Mouse (Mus musculus) kidney, embryonic 15.5 days (tissue): ENCODE results near the gene Ank2. TPM values are rescaled to one million over a fixed set of nuclear protein-coding genes. Genes with fewer than 3 reads are reported as not detected.

Experiments used
- ATAC-seq: fragments of 200-750 bp; cut with Nextera tagmentation; replicated peaks from 2 replicates; pipeline ENCODE4 v1.8.0; 2017; ENCODE audit warnings: moderate TSS enrichment; ENCODE audit not compliant: low FRiP score
- H3K27ac ChIP-seq: fragments of 300-500 bp; sonication (generic); 2 replicates; pipeline ENCODE4 v1.5.1; 2015; ENCODE audit warnings: mild to moderate bottlenecking, inconsistent platforms
- H3K27me3 ChIP-seq: fragments of 300-500 bp; sonication (generic); 2 replicates; pipeline ENCODE4 v1.6.1; 2015; ENCODE audit warnings: inconsistent platforms
- H3K36me3 ChIP-seq: fragments of 300-500 bp; sonication (generic); 2 replicates; pipeline ENCODE4 v1.6.1; 2015; ENCODE audit warnings: inconsistent platforms
- H3K4me1 ChIP-seq: fragments of 300-500 bp; sonication (generic); 2 replicates; pipeline ENCODE4 v1.6.1; 2015; ENCODE audit warnings: inconsistent platforms
- H3K4me2 ChIP-seq: fragments of 300-500 bp; sonication (generic); 2 replicates; pipeline ENCODE4 v1.6.1; 2015; ENCODE audit warnings: moderate library complexity, mild to moderate bottlenecking, inconsistent platforms
- H3K4me3 ChIP-seq: fragments of 300-500 bp; sonication (generic); replicated peaks from 2 replicates; pipeline ENCODE4 v1.5.1; 2015; ENCODE audit warnings: mild to moderate bottlenecking, inconsistent platforms
- H3K9ac ChIP-seq: fragments of 300-500 bp; sonication (generic); 2 replicates; pipeline ENCODE4 v1.6.1; 2015; ENCODE audit warnings: mild to moderate bottlenecking, inconsistent platforms
- H3K9me3 ChIP-seq: fragments of 300-500 bp; sonication (generic); replicated peaks from 2 replicates; pipeline ENCODE4 v1.6.1; 2016; ENCODE audit warnings: inconsistent platforms
- WGBS: fragments of 180-500 bp; shearing (Covaris S2); methylation state at CpG from one replicate; pipeline ENCODE4 v1.1.7; 2015; ENCODE audit warnings: mixed read lengths; 5-methylcytosine and 5-hydroxymethylcytosine counted together
- polyA plus RNA-seq: library from polyadenylated mRNA; unstranded; fragments of >200 nt; fragmentation: Nextera tagmentation; extraction: Ambion mirVana; gene quantifications from 2 replicates; pipeline ENCODE4 v1.2.1, GENCODE M21; 2015

Gene Ank2
- polyA plus RNA-seq, 1 experiment from 2014 or later = 12.2 TPM

DNA sequence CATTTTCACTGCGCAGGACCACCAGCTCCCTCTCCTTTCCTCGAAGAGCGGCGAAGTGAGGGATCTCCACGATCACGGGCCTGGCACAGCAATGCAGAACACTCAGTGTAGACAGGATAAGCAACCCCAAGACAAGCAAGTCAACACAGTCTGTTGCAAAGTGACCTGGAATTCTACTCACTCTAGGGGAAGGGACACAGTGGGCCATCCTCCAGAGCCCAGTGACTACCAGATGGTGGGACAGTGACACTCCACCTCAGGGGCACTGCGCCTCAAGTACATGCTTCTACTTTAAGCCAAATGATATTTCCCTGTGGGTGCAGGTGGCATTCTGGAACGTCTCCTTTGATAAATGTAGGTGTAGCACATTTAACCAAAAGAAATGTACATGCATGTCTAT, 536.8 kb downstream of the Ank2 start:
- H3K27ac ChIP-seq = no peak overlapping the region
- 96% methylated on average over 8 of the region's 8 CpGs for WGBS
- ATAC-seq = no peak
- no peak overlapping the region for H3K4me3 ChIP-seq
- H3K27me3 ChIP-seq = no peaks in the 10 kb centered on the region
- no peaks in the 10 kb centered on the region for H3K4me1 ChIP-seq
- no peaks in the 10 kb centered on the region for H3K9me3 ChIP-seq
- H3K36me3 ChIP-seq = no peaks in the 10 kb centered on the region
- no peak overlapping the region for H3K9ac ChIP-seq
- H3K4me2 ChIP-seq = no peak overlapping the region

DNA sequence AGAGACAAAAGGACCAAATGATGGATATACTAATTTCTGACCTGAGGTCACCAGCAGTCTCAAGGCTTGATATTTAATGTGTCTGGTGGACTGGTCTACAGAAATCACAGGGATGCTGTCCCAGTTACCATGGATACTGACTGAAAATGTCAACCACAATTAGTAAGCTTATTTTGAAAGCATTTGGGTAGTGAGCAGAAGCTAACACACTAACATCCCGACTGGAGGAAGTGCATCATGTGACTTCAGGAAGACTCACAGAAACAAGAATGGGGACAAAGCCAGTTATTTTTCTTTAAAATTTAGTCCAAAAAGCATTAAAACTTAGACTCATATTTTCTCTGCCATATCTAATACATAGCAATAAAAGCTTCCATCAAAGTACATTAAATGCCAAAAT, 546.5 kb downstream of the Ank2 start:
- Histone ChIP-seq H3K4me1 (no peaks in the 10 kb centered on the region), H3K36me3 (no peaks in the 10 kb centered on the region), H3K9ac (no peak overlapping the region), H3K9me3 (no peaks in the 10 kb centered on the region), H3K27me3 (no peaks in the 10 kb centered on the region), H3K4me3 (no peak overlapping the region), H3K4me2 (no peak overlapping the region), H3K27ac (no peak overlapping the region)
- no peak for ATAC-seq
- WGBS = 75% methylated on average over 1 of the region's 1 CpGs

- Histone ChIP-seq H3K4me3 (no peak overlapping the region), H3K27me3 (no peaks in the 10 kb centered on the region), H3K9ac (no peak overlapping the region), H3K9me3 (no peaks in the 10 kb centered on the region), H3K36me3 (no peaks in the 10 kb centered on the region), H3K27ac (no peak overlapping the region), H3K4me1 (no peaks in the 10 kb centered on the region), H3K4me2 (no peak overlapping the region)
- no peak for ATAC-seq
- 95% methylated on average over 10 of the region's 10 CpGs for WGBS
Observed at GRCm38 (mm10) chr3:126946591-126946990, 552.6 kb downstream of the Ank2 start.

GRCm38 (mm10) chr3:126944838-126945237, 554.3 kb downstream of the Ank2 start:
- Histone ChIP-seq H3K27ac (no peak overlapping the region), H3K9me3 (no peaks in the 10 kb centered on the region)

DNA sequence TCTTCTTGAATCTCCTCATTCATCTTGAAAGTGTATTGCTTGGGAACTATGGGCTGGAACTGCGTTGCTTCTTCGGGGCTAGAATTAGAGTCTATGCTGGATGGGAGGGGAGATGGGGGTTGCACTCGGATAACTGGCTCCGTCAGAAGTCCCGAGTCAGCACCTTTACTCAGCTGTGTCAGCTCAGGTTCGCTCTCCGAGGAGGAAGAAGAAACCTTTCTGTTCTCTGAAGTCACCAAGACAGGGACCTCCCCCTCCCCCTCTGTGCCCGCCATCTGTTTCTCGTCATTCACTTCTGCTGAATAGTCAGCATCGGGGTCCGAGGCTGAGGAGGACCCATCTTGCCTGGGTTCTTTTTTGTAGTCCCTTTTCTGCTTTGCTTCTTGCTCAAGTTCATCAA, 555.1 kb downstream of the Ank2 start:
- no peaks in the 10 kb centered on the region for H3K36me3 ChIP-seq
- H3K4me3 ChIP-seq = no peak overlapping the region
- H3K9ac ChIP-seq = no peak overlapping the region
- ATAC-seq = no peak
- H3K27ac ChIP-seq = no peak overlapping the region
- no peak overlapping the region for H3K4me2 ChIP-seq
- WGBS = 68% methylated on average over 11 of the region's 11 CpGs
- no peaks in the 10 kb centered on the region for H3K4me1 ChIP-seq
- H3K9me3 ChIP-seq = no peaks in the 10 kb centered on the region
- no peaks in the 10 kb centered on the region for H3K27me3 ChIP-seq

More at GRCm38 (mm10) chr3:126944838-126945237, 554.3 kb downstream of the Ank2 start:
- 55% methylated on average over 4 of the region's 4 CpGs for WGBS
- ATAC-seq = 0 out of 2 replicates have a peak, but pooled peaks have one; percentile 22
- Histone ChIP-seq H3K4me1 (no peaks in the 10 kb centered on the region), H3K4me2 (no peak overlapping the region), H3K36me3 (no peaks in the 10 kb centered on the region), H3K9ac (no peak overlapping the region), H3K4me3 (no peak overlapping the region), H3K27me3 (no peaks in the 10 kb centered on the region)

DNA sequence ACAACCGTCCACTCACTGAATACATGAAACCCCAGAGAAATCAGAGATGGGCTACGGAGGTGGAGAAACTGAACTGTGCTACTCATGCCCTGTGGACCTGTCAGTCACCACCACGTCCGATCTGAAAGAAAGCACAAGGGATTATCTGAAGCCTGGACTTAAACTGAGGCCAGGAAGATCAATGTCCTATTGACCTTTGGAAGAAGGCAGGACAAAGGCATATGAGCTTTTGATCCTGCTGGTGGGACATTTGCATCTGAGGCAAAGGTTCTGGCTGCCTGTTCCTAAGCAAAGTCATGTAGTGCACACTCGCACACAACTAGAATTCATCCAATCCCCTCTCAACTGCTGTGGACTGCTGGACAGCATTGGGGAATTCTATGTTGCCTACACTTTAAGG, 558.7 kb downstream of the Ank2 start:
- 85% methylated on average over 5 of the region's 5 CpGs for WGBS
- H3K4me1 ChIP-seq = no peaks in the 10 kb centered on the region
- no peak overlapping the region for H3K4me3 ChIP-seq
- no peak overlapping the region for H3K4me2 ChIP-seq
- no peaks in the 10 kb centered on the region for H3K9me3 ChIP-seq
- ATAC-seq = no peak
- no peak overlapping the region for H3K9ac ChIP-seq
- H3K27ac ChIP-seq = no peak overlapping the region
- H3K36me3 ChIP-seq = no peaks in the 10 kb centered on the region
- no peaks in the 10 kb centered on the region for H3K27me3 ChIP-seq

GRCm38 (mm10) chr3:126931884-126932506, 567.2 kb downstream of the Ank2 start:
- no peak overlapping the region for H3K4me3 ChIP-seq
- H3K9ac ChIP-seq = no peak overlapping the region
- no peaks in the 10 kb centered on the region for H3K27me3 ChIP-seq
- no peaks in the 10 kb centered on the region for H3K36me3 ChIP-seq
- no peak overlapping the region for H3K4me2 ChIP-seq
- no peaks in the 10 kb centered on the region for H3K4me1 ChIP-seq
- 70% methylated on average over 4 of the region's 4 CpGs for WGBS
- H3K27ac ChIP-seq = no peak overlapping the region
- no peaks in the 10 kb centered on the region for H3K9me3 ChIP-seq
- ATAC-seq = no peak

DNA sequence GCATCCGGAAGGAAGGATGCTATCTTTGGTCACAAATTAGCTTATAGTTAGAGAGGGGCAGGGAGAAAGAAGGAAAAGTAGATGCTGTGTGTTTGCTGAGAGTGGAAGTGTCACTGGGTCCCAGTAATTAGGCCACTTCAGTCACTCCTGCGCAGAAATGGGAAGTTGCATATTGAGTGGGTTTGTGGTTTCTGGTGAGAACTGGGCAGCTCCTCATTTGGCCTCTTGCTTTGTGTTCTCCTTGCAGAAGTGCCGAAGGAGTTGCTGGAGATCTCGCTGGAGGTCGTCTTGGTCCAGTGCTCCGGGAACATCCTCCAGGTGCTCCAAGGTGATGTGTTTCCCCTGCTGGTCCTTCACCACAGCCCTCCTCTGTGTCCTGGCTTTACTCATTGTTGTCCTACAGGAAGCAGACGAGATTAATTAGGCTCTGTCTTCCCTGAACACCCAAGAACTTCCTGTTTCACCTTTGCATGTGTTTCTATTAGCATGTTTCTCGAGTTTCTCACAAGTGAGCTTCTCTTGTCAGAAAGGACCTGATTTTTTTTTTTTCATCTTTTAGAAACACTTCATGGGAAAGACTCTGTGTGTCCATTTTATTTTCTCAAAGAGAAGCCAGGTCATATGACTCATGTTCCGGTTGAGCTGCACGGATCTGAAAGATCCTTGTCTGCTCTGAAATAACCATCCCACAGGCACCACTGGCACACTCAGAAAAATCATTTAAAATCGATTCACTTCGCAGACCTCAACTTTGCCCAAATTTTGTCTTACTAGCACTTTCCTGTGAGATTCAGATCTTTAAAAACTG, 575.4 kb downstream of the Ank2 start:
- Histone ChIP-seq H3K9ac (no peak overlapping the region), H3K4me1 (peaks cover 9% of the 10 kb centered on the region), H3K36me3 (no peaks in the 10 kb centered on the region), H3K27me3 (no peaks in the 10 kb centered on the region), H3K27ac (peak overlapping the region; percentile 51; the same call in 1 of the 2 replicates), H3K4me2 (no peak overlapping the region), H3K4me3 (no peak overlapping the region), H3K9me3 (no peaks in the 10 kb centered on the region)
- WGBS = 53% methylated on average over 12 of the region's 12 CpGs
- ATAC-seq = 0 out of 2 replicates have a peak, but pooled peaks have one; percentile 40

DNA sequence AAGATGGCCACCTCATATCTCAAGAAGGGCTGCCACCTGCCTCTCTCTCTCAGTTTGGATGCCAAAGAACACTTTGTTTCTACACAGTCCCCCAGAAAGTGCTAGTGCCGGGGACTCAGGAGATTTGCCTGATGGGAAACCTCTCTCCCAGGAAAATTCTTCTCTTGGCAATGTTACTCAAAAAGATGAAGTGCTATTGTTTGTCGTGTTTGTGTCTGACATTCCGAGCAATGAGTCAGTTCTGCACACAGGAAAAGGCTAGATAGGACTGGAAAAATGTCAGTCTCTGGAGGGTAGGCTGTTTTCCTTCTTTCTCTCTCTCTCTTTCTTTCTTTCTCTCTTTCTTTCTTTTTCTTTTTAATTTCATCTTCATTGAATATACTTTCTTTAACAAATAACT, 577.2 kb downstream of the Ank2 start:
- H3K4me1 ChIP-seq = peaks cover 9% of the 10 kb centered on the region
- 66% methylated on average over 3 of the region's 3 CpGs for WGBS

DNA sequence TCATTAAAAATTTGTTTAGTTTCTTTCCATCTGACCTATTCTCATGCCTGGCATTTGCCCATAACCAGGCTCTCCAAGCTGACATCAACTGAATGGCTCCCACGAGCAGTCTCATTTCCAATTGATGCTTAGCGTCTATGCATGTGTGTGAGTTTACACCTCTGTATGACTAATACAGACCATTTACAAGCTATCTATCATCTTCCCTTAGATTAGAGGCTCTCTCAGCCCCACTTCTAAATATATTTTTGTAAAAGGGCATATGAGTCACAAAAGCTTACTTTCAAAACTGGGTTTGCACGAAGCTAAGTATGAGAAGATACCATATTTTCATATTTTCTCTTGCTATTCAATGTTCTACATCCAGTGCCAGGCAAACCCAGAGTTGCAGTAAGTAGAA, 578.9 kb downstream of the Ank2 start:
- no peak overlapping the region for H3K4me3 ChIP-seq
- H3K27ac ChIP-seq = no peak overlapping the region
- no peaks in the 10 kb centered on the region for H3K36me3 ChIP-seq
- WGBS = 84% methylated on average over 3 of the region's 3 CpGs
- H3K27me3 ChIP-seq = no peaks in the 10 kb centered on the region
- H3K9ac ChIP-seq = no peak overlapping the region
- H3K9me3 ChIP-seq = no peaks in the 10 kb centered on the region
- no peak overlapping the region for H3K4me2 ChIP-seq
- peaks cover 9% of the 10 kb centered on the region for H3K4me1 ChIP-seq
- ATAC-seq = no peak

More for the DNA sequence above, 577.2 kb downstream of the Ank2 start:
- Histone ChIP-seq H3K27me3 (no peaks in the 10 kb centered on the region), H3K4me3 (no peak overlapping the region), H3K4me2 (no peak overlapping the region), H3K9ac (no peak overlapping the region), H3K27ac (no peak overlapping the region), H3K9me3 (no peaks in the 10 kb centered on the region), H3K36me3 (no peaks in the 10 kb centered on the region)
- ATAC-seq = no peak

GRCm38 (mm10) chr3:126918805-126919473, 580.2 kb downstream of the Ank2 start:
- Histone ChIP-seq H3K27ac (no peak overlapping the region), H3K4me2 (no peak overlapping the region), H3K9me3 (no peaks in the 10 kb centered on the region), H3K4me3 (no peak overlapping the region), H3K27me3 (no peaks in the 10 kb centered on the region), H3K9ac (no peak overlapping the region), H3K36me3 (no peaks in the 10 kb centered on the region), H3K4me1 (peaks cover 5% of the 10 kb centered on the region)
- no peak for ATAC-seq
- WGBS = 77% methylated on average over 10 of the region's 10 CpGs

- H3K27me3 ChIP-seq = no peaks in the 10 kb centered on the region
- H3K36me3 ChIP-seq = no peaks in the 10 kb centered on the region
- H3K4me2 ChIP-seq = no peak overlapping the region
- no peaks in the 10 kb centered on the region for H3K4me1 ChIP-seq
- ATAC-seq = no peak
- no peak overlapping the region for H3K9ac ChIP-seq
- H3K27ac ChIP-seq = no peak overlapping the region
- no peaks in the 10 kb centered on the region for H3K9me3 ChIP-seq
- H3K4me3 ChIP-seq = no peak overlapping the region
Observed at GRCm38 (mm10) chr3:126916381-126916780, 582.8 kb downstream of the Ank2 start.
